Mouse (Mus musculus) cortical plate, adult 2 months (tissue): ENCODE results near the gene Tufm. TPM values are rescaled to one million over a fixed set of nuclear protein-coding genes. Genes with fewer than 3 reads are reported as not detected.

ENCODE experiments used
- H3K27ac ChIP-seq: fragments of 200-500 bp; 2 replicates; pipeline ENCODE4 v1.5.1; 2012; ENCODE audit warnings: low read length, control low read depth, inconsistent platforms; ENCODE audit not compliant: insufficient read depth
- H3K4me1 ChIP-seq: fragments of 200-500 bp; 2 replicates; pipeline ENCODE4 v1.6.1; 2011; ENCODE audit warnings: low read length; ENCODE audit not compliant: control insufficient read depth, insufficient read depth
- H3K4me3 ChIP-seq: fragments of 200-500 bp; 2 replicates; pipeline ENCODE4 v1.5.1; 2011; ENCODE audit warnings: mild to moderate bottlenecking, low read length, control low read depth; ENCODE audit not compliant: insufficient read depth
- CTCF ChIP-seq: fragments of 200-500 bp; IDR thresholded peaks from 2 replicates; pipeline ENCODE4 v1.5.1; 2011; ENCODE audit warnings: mild to moderate bottlenecking, control low read depth, low read length; ENCODE audit not compliant: insufficient read depth; ENCODE audit errors: extremely low read depth
- POLR2A ChIP-seq: fragments of 200-500 bp; IDR thresholded peaks from 2 replicates; pipeline ENCODE4 v1.6.1; 2011; ENCODE audit warnings: mild to moderate bottlenecking, low read length, control low read depth; ENCODE audit not compliant: insufficient read depth; ENCODE audit errors: extremely low read depth
- polyA plus RNA-seq: library from polyadenylated mRNA; depleted of rRNA; stranded (reverse); fragments of >200 nt; gene quantifications from 2 replicates; pipeline ENCODE4 v1.2.3, GENCODE M21; 2012

The Tufm gene
- polyA plus RNA-seq, 1 experiment: 96.8 TPM

DNA sequence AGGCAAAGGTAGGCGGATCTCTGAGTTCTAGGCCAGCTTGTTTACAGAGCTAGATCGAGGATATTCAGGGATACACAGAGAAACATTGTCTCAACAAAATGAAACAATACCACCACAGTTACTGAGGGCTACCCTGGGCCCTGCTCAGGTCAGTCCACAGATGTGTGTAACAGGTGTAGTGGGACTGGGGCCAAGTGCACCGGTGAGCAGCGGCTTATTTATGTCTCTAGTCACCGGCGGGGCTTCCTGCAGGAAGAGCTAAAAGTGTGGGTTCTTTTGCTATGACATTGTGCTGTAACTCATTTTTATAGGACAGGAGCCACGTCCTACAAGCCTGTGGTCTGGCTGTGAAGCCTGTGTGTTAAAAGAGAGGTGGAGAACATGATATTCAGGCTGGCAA, 33.3 kb upstream of the Tufm start:
- no peak overlapping the region for H3K4me3 ChIP-seq
- no peaks in the 10 kb centered on the region; the same call in 1 of the 2 replicates for H3K4me1 ChIP-seq
- TF ChIP-seq POLR2A (no peak), CTCF (no peak)
- no peak overlapping the region for H3K27ac ChIP-seq

DNA sequence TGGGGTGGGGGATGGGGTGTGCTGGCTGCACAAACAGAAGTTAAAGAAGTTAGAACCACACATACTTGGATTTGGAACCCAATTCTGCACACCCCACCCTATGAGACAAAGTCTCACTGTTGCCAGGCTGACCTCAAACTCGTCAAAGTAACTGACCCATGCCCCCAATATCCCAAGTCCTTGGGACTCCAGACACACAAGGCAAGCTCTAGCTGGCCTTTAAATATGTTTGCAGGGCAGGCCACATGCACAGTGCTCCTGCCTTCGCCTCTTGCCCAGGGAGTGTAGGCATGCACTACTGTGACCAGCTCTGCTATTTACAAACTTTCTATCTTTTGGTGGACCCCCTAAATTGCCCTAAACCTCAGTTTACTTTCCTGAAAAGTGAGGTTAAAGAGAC, 31.9 kb upstream of the Tufm start:
- no peaks in the 10 kb centered on the region; the same call in 1 of the 2 replicates for H3K4me1 ChIP-seq
- H3K27ac ChIP-seq: no peak overlapping the region
- TF ChIP-seq CTCF (no peak), POLR2A (no peak)
- no peak overlapping the region for H3K4me3 ChIP-seq

DNA sequence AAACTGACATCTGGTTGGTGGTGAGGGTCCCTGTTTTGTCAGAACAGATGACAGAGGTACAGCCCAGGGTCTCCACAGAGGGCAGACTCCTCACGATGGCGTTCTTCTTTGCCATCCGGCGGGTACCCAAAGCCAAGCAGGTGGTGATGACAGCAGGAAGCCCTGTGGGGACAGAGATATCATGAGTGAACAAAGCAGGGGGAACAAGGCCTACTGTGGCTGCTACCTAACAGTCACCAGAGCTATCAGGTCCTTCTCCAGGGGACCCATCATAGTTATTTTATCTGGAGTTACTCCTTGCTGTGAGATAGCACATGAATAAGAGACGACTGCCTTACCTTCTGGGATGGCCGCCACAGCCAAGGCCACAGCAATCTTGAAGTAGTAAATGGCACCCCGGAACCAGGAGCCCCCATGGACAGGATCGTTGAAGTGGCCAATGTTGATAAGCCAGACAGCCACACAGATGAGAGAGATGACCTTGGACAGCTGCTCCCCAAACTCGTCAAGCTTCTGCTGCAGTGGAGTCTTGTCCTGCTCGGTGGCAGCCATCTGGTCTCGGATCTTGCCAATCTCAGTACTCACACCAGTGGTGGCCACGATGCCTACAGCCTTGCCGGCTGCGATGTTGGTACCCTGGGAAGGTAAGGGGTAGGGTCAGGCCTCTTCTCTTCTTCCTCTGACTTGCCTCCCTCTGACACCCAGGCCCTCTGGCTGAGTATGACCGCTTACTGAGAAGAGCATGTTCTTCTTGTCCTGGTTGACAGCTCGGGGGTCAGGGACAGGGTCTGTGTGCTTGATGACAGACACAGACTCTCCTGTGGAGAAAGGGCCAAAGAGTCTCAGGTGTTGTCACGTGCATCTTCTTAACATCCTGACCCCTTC, 30.5 kb upstream of the Tufm start:
- Histone ChIP-seq H3K4me3 (no peak overlapping the region), H3K4me1 (no peaks in the 10 kb centered on the region; the same call in 1 of the 2 replicates), H3K27ac (no peak overlapping the region)
- TF ChIP-seq CTCF: no peak

DNA sequence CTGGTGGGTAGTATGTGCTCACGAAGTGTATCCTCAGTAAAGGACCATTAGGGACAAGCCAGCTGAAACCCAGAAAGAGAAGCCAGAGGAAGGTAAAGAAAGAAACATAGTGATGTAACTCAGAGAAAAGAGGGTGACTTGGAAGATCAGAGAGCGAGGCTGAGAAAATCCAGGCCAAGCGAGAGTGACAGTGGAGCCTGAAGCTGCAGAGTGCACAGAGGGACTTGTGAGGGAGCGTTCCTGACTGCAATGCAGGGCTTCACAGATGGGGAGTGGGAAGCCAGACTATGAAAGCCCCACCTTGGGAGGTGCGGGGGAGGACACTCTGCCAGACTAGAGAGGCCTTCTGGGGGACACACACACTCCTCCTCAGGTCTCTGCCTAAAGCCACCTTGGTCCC, 28.9 kb upstream of the Tufm start:
- no peak for TF ChIP-seq POLR2A
- no peak for TF ChIP-seq CTCF
- Histone ChIP-seq H3K27ac (no peak overlapping the region), H3K4me1 (no peaks in the 10 kb centered on the region; the same call in 1 of the 2 replicates), H3K4me3 (no peak overlapping the region)

DNA sequence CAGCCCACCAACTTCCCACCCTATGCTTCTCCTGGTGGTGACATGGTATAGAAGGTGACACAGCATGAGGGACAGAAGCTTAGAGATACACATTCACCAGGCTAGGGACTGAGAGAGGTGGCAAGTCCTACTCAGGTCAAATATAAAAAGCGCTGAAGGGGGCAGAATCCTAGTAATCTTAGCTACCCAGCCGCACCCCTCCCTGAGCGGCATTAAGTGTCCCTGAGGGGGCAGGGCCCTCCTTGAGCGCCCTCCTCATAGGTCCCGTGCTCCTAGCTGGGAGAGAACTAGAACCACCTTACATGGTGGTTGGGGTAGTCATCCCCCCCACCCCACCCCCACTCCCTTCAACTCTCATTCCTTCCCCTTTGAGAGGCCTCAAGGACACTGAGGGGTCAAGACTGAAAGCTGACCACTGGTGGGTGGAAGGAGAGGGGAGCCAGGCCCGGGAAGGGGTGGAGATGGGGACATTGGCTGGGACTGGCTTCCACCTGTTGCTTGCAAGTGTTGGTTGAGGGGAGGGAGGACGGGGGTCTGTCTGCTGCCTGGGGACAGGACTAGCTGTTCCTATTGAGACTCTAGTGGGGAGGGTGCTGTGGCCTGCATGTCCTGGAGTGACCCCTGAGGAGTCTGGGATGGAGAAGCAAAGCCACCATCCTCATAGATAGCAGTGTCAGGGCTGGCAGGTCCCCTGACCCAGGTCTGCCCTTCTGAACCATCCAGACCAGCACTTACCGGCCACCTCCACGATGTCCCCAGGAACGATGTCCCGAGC, 28.1 kb upstream of the Tufm start:
- no peak overlapping the region for H3K27ac ChIP-seq
- H3K4me1 ChIP-seq: no peaks in the 10 kb centered on the region; the same call in 1 of the 2 replicates
- TF ChIP-seq POLR2A: no peak
- no peak for TF ChIP-seq CTCF
- H3K4me3 ChIP-seq: no peak overlapping the region

DNA sequence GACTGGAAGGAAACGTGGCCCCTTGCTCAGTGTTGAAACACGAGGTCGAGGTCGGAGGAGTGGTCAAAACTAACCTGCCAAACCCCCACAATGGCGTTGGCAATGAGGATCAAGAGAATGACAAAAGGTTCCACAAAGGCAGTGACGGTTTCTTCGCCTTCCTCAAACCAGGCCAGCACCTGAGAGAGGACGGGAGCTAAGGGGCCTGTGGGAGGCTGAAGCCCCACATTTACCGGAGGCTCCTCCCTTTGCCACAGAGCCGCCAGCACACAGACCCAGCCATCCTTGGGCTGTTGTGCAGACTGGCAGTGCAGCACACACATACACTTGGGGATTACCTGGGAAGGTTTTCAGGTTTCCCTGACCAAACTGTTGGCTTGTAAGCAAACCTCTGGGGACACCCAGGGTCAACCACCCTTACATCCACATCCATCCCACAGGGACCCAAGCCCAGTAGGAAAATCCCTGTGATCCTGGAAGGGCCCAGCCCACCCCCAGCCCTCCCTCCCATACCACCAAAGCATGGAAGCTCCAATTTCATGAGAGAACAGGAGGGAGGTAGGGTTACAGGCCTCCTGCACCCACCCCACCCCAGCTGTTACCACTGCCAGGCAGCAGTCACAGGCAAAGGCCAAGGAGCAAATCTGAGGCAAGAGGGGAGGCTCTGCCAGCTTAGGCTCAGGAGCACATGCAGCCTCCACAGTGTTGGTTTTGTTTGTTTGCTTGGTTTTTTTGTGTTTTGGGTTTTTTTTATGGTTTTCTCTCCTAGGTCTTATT, 26.4 kb upstream of the Tufm start:
- no peaks in the 10 kb centered on the region; the same call in 1 of the 2 replicates for H3K4me1 ChIP-seq
- TF ChIP-seq POLR2A (no peak), CTCF (no peak)
- no peak overlapping the region for H3K4me3 ChIP-seq
- no peak overlapping the region for H3K27ac ChIP-seq

DNA sequence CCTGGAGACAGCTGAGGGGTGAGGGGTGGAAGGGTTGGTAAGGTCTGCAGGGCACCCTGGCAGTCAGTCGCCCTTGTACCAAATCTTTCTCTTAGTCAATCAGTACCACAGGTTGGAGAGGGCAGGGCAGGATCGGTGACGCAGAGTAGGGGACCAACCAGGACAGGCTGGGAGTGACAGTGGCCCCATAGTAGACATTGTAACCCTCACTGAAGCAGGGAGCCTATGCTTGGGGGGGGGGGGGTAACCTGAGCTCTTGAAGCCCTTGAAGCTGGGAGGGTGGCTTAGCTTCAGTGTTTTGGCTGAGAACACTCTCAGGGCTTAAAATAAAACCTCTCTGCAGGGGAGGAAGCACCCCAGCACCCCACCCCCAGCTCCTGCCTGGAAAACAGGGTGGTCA, 25.5 kb upstream of the Tufm start:
- TF ChIP-seq POLR2A: no peak
- TF ChIP-seq CTCF: no peak
- Histone ChIP-seq H3K4me3 (no peak overlapping the region), H3K27ac (no peak overlapping the region), H3K4me1 (no peaks in the 10 kb centered on the region; the same call in 1 of the 2 replicates)

DNA sequence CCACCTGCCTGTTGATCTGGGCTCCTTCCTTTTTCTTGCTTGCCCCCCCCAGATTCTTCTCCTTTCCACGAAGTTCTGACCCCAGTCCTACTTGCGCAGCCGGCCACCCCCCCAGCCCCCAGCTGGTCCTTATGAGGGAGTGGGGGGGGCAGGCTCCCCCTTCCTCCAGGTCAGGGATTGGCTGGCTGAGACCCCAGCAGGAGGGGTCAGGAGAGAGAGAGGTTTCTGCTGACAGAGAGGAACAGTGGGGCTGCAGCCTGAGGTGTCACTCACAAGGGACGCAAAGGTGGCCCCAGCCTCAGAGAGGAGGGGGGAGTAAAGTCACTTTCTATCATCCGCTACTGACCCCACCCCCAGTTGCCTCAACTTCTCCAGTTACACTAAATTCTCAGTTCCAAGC, 24.2 kb upstream of the Tufm start, which contains the start of gene Atp2a1:
Gene Atp2a1, minus strand, starts transcription at position 105 of the 400 bp plus-strand sequence.
- H3K4me1 ChIP-seq: no peaks in the 10 kb centered on the region; the same call in 1 of the 2 replicates
- H3K4me3 ChIP-seq: no peak within 1 kb of the TSS

DNA sequence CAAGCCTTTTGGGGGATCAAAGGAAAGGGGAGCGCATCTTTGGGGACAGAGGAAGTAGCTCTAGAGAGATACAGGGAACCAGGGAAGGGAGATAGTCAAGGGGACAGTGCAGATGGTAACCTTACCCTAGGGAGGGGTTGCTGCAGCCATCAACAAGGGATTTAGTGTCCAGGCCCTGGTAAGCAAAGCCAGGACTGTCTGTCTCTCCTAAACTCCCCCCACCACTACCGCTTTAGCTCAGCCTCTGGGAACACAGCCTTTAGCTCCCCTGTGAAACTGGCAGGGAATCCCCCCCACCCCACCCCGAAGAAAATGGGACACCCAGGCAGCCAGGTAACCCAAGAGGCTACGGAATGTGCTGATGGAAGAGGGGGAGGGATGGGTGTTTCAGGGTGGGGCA, 23.6 kb upstream of the Tufm start:
- no peak overlapping the region for H3K27ac ChIP-seq
- no peaks in the 10 kb centered on the region for H3K4me1 ChIP-seq
- TF ChIP-seq CTCF (no peak), POLR2A (no peak)
- H3K4me3 ChIP-seq: no peak overlapping the region

More for the DNA sequence above, 24.2 kb upstream of the Tufm start, which contains the start of gene Atp2a1:
- H3K27ac ChIP-seq: no peak within 1 kb of the TSS
- TF ChIP-seq POLR2A (no peak), CTCF (no peak)
